Mouse (Mus musculus) embryonic facial prominence, embryonic 13.5 days (tissue): Measurements from ENCODE around the gene Chkb. TPM values are rescaled to one million over a fixed set of nuclear protein-coding genes. Genes with fewer than 3 reads are reported as not detected.

Experiments used
- ATAC-seq: fragments of 200-750 bp; cut with Nextera tagmentation; 2 replicates; pipeline ENCODE4 v1.8.0; 2017; ENCODE audit warnings: low read depth; ENCODE audit not compliant: insufficient number of reproducible peaks, insufficient read depth, low FRiP score, low TSS enrichment
- H3K27ac ChIP-seq: fragments of 300-500 bp; sonication (generic); 2 replicates; pipeline ENCODE4 v1.5.1; 2015; ENCODE audit warnings: moderate library complexity, mild to moderate bottlenecking, inconsistent platforms
- H3K27me3 ChIP-seq: fragments of 300-500 bp; sonication (generic); 2 replicates; pipeline ENCODE4 v1.6.1; 2015; ENCODE audit warnings: mild to moderate bottlenecking, inconsistent platforms
- H3K36me3 ChIP-seq: fragments of 300-500 bp; sonication (generic); 2 replicates; pipeline ENCODE4 v1.6.1; 2015; ENCODE audit warnings: mild to moderate bottlenecking, inconsistent platforms
- H3K4me1 ChIP-seq: fragments of 300-500 bp; sonication (generic); 2 replicates; pipeline ENCODE4 v1.6.1; 2015; ENCODE audit warnings: inconsistent platforms
- H3K4me2 ChIP-seq: fragments of 300-500 bp; sonication (generic); 2 replicates; pipeline ENCODE4 v1.6.1; 2015; ENCODE audit warnings: moderate library complexity, mild to moderate bottlenecking, inconsistent platforms
- H3K4me3 ChIP-seq: fragments of 300-500 bp; sonication (generic); 2 replicates; pipeline ENCODE4 v1.5.1; 2015; ENCODE audit warnings: mild to moderate bottlenecking, inconsistent platforms
- H3K9ac ChIP-seq: fragments of 300-500 bp; sonication (generic); 2 replicates; pipeline ENCODE4 v1.6.1; 2015; ENCODE audit warnings: mild to moderate bottlenecking, inconsistent platforms
- H3K9me3 ChIP-seq: fragments of 300-500 bp; sonication (generic); 2 replicates; pipeline ENCODE4 v1.6.1; 2016; ENCODE audit warnings: inconsistent platforms
- WGBS: fragments of 180-500 bp; shearing (Covaris S2); methylation state at CpG from one replicate; pipeline ENCODE4 v1.1.7; 2015; ENCODE audit warnings: mixed read lengths; 5-methylcytosine and 5-hydroxymethylcytosine counted together
- polyA plus RNA-seq: library from polyadenylated mRNA; unstranded; fragments of >200 nt; fragmentation: Nextera tagmentation; extraction: Ambion mirVana; gene quantifications from 2 replicates; pipeline ENCODE4 v1.2.1, GENCODE M21; 2015

The Chkb gene
- polyA plus RNA-seq = 59.3 and 71.1 TPM in 2 replicates

DNA sequence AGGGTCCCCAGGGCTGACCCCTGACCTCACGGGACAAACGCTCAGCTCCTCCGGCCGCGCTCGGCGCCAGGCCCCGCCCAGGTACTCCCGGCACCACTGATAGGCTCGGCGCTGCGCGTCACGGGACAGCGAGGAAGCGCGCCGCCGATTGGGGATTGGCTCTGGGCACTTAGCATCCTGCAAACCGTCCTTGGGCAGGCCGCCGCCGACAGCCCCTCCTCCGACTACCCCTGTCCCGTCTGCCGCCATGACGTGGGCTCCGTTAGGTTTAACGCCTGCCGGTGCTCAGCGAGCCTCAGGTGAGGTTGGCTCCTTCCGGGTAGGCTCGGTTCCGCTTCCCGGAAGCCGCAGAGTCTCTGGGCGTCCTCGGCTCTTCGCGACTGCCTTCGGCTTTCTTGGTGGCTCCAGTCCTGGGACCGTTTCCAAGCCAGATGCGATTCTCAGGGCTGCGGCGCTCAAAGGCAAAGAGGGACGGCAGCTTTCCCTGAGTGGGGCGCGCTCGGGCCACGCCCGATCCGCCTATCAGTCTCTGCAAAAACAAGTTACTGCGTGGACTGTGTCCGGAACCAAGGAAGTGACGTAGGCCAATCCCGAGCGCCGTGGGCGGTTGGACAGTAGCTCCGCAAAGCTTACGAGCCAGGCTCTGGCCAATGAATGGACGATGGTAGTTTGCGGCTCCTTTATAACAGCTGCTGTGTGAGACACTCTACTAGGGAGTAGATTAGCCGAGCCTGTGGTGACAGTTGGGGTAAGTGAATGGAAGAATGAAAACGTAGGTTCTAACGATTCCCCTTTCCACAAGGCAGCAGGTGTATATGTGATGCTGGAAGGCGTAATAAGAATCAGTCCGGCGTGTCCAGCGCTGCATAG is at the start of gene Chkb, which contains the start of the genes C730034F03Rik and Gm44502:
Gene Chkb (minus strand): TSS at position 557 of the 870 bp plus-strand sequence.
Gene C730034F03Rik (plus strand): TSS at position 238 of the 870 bp plus-strand sequence.
Gene Gm44502 (minus strand): TSS at position 345 of the 870 bp plus-strand sequence.
- Histone ChIP-seq H3K36me3 (peaks cover 26% of the 10 kb centered on the region), H3K4me3 (peak within 1 kb of the TSS; percentile 81), H3K9ac (peak within 1 kb of the TSS; percentile 81), H3K9me3 (no peaks in the 10 kb centered on the region), H3K27ac (peak within 1 kb of the TSS; percentile 98), H3K27me3 (no peaks in the 10 kb centered on the region), H3K4me2 (peak within 1 kb of the TSS; percentile 73), H3K4me1 (peaks cover 16% of the 10 kb centered on the region)
- WGBS = under 1% methylated on average over 70 of the region's 70 CpGs
- peak; percentile 89 for ATAC-seq

DNA sequence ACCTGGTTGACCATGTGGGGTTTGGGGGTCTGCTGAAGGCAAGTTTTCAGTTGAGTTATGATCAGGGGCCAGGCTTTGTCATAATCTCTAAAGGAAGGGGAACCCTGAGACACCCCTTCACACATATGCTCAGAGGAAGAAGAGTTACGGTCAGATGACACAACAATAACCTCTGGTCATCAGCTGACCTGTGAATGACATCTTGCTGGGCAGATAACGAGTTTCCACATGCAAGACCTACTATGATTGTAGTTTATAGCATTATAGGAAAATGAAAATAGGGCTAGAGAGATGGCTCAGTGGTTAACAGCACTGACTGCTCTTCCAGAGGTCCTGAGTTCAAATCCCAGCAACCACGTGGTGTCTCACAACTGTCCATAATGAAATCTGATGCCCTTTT is 48.9 kb upstream of the Chkb start:
- 87% methylated on average over 3 of the region's 3 CpGs for WGBS
- H3K27ac ChIP-seq = no peak overlapping the region
- no peak overlapping the region for H3K4me2 ChIP-seq
- no peak overlapping the region for H3K9ac ChIP-seq
- no peaks in the 10 kb centered on the region for H3K9me3 ChIP-seq
- no peaks in the 10 kb centered on the region; the same call in 1 of the 2 replicates for H3K27me3 ChIP-seq
- no peak for ATAC-seq
- H3K36me3 ChIP-seq = no peaks in the 10 kb centered on the region
- H3K4me1 ChIP-seq = peaks cover 11% of the 10 kb centered on the region
- no peak overlapping the region for H3K4me3 ChIP-seq

DNA sequence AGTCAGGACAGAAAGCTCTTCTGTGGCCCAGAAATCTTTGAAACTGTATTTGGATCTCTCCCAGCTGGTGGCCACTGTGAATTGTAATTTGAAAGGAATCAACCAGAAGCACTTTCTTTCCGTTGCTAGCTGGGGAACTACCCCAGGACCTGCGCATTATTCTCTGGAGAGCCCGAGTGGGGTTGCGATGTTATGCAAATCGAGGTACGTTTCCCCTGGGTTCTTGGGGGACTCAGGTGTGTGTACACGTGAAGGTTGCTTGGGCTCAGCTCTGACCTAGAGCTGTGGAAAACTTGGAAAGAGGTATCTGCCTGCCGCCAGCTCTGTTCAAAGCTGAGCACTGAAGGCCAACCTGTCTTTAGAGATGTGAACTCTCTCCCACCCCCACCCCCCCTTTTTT is 48.1 kb upstream of the Chkb start:
- Histone ChIP-seq H3K4me2 (no peak overlapping the region), H3K27ac (no peak overlapping the region), H3K4me3 (no peak overlapping the region), H3K9me3 (no peaks in the 10 kb centered on the region), H3K9ac (no peak overlapping the region), H3K27me3 (no peaks in the 10 kb centered on the region; the same call in 1 of the 2 replicates), H3K36me3 (no peaks in the 10 kb centered on the region), H3K4me1 (peaks cover 11% of the 10 kb centered on the region)
- no peak for ATAC-seq
- WGBS = 40% methylated on average over 8 of the region's 8 CpGs

DNA sequence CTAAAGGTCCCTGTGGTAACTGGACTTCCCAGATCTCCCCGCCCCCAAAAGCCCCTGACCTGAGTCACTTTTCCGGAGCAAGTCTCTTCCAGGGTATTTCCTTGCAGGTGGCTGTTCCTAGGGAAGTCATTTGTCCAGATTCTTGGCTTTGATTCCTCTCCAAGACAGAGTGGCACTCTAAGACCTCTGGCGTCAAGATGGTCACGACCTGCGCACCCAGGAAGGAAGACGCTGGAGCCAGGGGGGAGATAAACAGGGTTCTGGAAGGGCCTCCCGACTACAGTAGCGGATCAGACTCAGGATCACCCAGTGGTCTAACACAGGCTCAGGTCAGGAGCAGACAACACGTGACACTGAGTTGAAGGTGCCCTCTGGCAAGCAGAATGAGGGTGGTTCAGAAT is 47.4 kb upstream of the Chkb start, which contains the start of gene Arsa:
Gene Arsa (minus strand): TSS at position 335 of the 401 bp plus-strand sequence.
- WGBS = 26% methylated on average over 9 of the region's 9 CpGs
- ATAC-seq = no peak
- no peaks in the 10 kb centered on the region for H3K36me3 ChIP-seq

DNA sequence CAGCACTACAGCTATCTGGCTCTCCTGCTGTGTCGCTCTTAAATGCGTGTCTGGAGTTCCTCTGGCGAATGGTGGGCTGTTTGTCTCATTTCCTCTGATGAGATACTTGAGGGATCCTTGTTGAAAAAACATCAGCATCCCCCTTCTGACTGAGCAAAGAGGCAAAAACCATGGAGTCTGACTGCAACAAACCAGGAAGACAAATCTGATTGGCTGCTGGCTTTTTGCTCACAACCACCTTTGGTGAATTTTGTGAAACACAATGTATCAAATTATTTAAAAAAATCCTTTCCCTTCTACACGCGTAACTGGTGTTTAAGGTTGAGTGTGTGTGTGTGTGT is 46.7 kb upstream of the Chkb start:
- 3% methylated on average over 5 of the region's 5 CpGs for WGBS
- Histone ChIP-seq H3K4me3 (peak overlapping the region; percentile 65), H3K36me3 (no peaks in the 10 kb centered on the region), H3K27me3 (no peaks in the 10 kb centered on the region; the same call in 1 of the 2 replicates), H3K4me2 (peak overlapping the region; percentile 82), H3K27ac (peak overlapping the region; percentile 80), H3K9me3 (no peaks in the 10 kb centered on the region), H3K9ac (peak overlapping the region; percentile 78), H3K4me1 (peaks cover 11% of the 10 kb centered on the region)
- ATAC-seq = no peak

More for the DNA sequence above, 47.4 kb upstream of the Chkb start, which contains the start of gene Arsa:
- Histone ChIP-seq H3K4me3 (peak within 1 kb of the TSS; percentile 65), H3K4me1 (peaks cover 11% of the 10 kb centered on the region), H3K4me2 (peak within 1 kb of the TSS; percentile 82), H3K27ac (peak within 1 kb of the TSS; percentile 80), H3K9ac (peak within 1 kb of the TSS; percentile 78), H3K9me3 (no peaks in the 10 kb centered on the region), H3K27me3 (no peaks in the 10 kb centered on the region; the same call in 1 of the 2 replicates)

DNA sequence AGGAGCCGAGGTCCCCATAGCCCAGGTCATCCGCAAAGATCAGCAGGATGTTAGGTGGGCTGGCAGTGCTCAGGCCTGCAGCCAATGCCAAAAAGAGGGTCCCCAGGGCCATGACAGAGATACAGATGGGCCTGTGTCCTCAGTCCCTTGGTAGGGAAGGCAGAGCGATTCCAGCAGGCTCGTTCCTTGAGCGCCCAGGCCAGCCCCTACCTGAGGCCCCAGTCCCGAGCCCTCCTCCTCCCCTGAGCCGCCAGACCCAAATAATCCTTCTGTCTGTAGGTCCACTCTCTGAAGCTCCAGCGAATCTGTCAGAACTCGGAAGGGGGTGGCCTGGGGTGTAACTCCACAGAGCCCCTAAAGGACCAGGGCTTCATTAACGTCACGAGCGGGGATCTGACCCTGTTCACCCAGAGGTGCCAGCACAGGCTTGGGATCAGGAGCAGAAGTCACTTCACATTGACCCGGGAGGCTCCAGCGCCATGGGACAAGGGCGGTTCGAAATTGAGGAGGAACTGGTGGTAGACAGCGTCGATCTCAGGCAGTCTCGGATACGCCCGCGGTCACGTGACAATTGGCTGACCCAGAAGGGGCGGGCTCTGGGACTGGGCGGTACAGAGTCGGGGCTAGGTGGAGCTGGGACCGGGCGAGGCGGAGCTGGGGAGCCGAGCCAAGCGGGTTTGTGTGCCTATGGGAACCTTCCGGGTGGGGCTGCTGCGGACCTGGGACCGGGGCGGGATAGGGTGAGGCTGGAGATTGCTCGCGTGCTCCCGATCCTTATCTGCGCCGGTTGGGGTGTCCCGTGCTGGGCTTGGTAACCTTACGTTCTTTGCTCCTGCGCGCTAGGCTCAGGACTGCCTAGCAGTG is 46.1 kb upstream of the Chkb start:
- peak; percentile 96 for ATAC-seq
- 9% methylated on average over 44 of the region's 44 CpGs for WGBS
- peak overlapping the region; percentile 82 for H3K4me2 ChIP-seq
- H3K4me1 ChIP-seq = peaks cover 11% of the 10 kb centered on the region
- H3K4me3 ChIP-seq = peak overlapping the region; percentile 65
- no peaks in the 10 kb centered on the region; the same call in 1 of the 2 replicates for H3K27me3 ChIP-seq
- H3K27ac ChIP-seq = peak overlapping the region; percentile 80
- peak overlapping the region; percentile 78 for H3K9ac ChIP-seq
- no peaks in the 10 kb centered on the region for H3K36me3 ChIP-seq
- no peaks in the 10 kb centered on the region for H3K9me3 ChIP-seq

DNA sequence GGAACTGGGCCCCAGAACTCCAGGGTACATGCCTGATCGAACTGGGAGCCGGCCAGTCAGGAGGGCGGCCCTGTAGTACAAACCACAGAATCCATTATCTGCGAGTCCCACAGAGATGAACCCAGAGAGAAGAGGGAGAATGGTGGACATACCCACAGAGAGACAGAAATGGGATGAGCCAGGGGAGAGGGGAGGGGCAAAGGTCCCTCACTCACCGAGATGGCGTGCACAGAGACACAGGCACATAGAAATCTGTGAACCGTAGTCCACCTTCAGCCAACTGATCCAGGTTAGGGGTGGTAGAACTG is 45.5 kb upstream of the Chkb start:
- H3K4me1 ChIP-seq = peaks cover 11% of the 10 kb centered on the region
- WGBS = 83% methylated on average over 7 of the region's 7 CpGs
- peak overlapping the region; percentile 78 for H3K9ac ChIP-seq
- no peaks in the 10 kb centered on the region for H3K9me3 ChIP-seq
- no peaks in the 10 kb centered on the region; the same call in 1 of the 2 replicates for H3K27me3 ChIP-seq
- no peak for ATAC-seq
- no peak overlapping the region for H3K27ac ChIP-seq
- H3K36me3 ChIP-seq = no peaks in the 10 kb centered on the region
- H3K4me2 ChIP-seq = peak overlapping the region; percentile 82
- H3K4me3 ChIP-seq = peak overlapping the region; percentile 65

DNA sequence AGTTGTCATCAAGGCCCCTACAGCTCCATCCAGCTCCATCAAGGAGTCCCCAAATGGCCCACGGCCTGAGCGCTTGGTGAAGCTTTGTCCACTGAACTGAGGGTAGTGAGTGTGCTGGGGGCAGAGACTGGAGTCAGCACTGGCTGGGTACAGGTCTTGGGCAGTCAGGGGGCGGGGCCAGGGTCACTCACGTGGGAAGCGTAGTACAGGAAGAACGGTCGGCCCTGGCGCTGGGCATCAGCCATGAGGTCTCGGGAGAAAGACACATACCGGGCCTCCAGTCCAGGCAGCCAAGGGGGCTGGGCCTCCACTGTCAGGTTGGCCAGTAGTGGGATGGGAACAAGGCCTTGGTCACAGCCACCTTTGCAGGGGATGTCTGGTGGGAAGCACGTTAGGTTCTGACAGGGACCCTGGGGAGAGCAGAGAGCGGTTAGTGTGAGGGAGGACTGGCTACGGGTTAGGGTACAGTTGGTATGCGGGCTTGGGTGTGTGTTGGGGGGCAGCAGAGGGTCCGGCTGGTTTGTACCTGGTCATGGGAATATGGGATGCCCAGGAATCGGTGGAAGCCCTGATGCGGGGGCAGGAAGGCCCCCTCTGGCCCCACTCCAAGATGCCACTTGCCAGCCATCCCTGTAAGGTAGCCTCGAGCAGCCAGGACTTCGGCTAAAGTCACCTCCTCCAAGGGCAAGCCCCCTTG is 45.0 kb upstream of the Chkb start:
- Histone ChIP-seq H3K9me3 (no peaks in the 10 kb centered on the region), H3K4me3 (no peak overlapping the region), H3K36me3 (no peaks in the 10 kb centered on the region), H3K4me2 (peak overlapping the region; percentile 82), H3K27me3 (no peaks in the 10 kb centered on the region; the same call in 1 of the 2 replicates), H3K4me1 (peaks cover 11% of the 10 kb centered on the region), H3K9ac (0 out of 2 replicates have a peak overlapping the region, but pooled peaks have one; percentile 78), H3K27ac (no peak overlapping the region)
- WGBS = 92% methylated on average over 19 of the region's 19 CpGs
- no peak for ATAC-seq

DNA sequence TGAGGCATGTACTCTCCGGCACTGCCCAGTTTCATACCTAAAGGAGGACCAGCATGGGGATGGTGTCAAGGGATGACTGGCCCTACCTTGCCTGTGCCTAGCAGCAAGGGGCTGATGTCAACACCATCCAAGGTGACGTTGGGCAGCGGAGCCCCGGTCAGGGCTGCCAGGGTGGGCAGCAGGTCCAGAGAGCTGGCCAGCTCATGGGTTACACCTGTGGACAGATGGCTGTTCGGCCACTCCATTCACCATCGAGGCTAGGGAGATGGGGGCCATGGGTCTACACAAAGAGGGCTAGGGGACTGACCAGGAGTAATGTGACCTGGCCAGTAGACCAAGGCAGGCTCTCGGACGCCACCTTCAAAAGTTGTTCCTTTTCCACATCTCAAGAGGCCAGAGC is 44.2 kb upstream of the Chkb start:
- Histone ChIP-seq H3K4me2 (no peak overlapping the region), H3K4me1 (peaks cover 11% of the 10 kb centered on the region), H3K27ac (no peak overlapping the region), H3K36me3 (no peaks in the 10 kb centered on the region), H3K27me3 (no peaks in the 10 kb centered on the region; the same call in 1 of the 2 replicates), H3K9me3 (no peaks in the 10 kb centered on the region), H3K4me3 (no peak overlapping the region), H3K9ac (no peak overlapping the region)
- ATAC-seq = no peak
- 96% methylated on average over 8 of the region's 8 CpGs for WGBS

DNA sequence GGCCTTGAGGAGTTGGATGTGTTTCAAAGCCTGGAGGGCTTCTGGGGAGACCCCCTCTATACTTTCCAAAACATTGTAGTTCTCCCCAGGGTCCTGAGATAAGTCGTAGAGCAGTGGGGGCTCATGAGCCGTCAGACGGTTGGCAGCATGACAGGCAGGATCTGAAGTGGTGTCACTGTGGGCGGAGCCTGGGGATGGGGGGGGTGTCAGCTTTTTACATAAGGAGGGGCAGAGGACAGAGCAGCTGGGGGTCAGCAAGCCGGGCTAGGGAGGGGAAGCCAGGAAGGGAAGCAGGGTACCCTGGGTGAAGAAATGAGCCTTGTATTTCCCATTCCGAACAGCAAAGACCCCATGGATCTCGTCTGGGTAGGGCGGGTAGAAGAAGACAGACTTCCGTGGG is 43.7 kb upstream of the Chkb start:
- ATAC-seq = no peak
- H3K9ac ChIP-seq = no peak overlapping the region
- no peaks in the 10 kb centered on the region; the same call in 1 of the 2 replicates for H3K27me3 ChIP-seq
- WGBS = 85% methylated on average over 9 of the region's 9 CpGs
- no peak overlapping the region for H3K27ac ChIP-seq
- no peaks in the 10 kb centered on the region for H3K36me3 ChIP-seq
- no peak overlapping the region for H3K4me3 ChIP-seq
- H3K4me1 ChIP-seq = peaks cover 11% of the 10 kb centered on the region
- H3K4me2 ChIP-seq = no peak overlapping the region
- H3K9me3 ChIP-seq = no peaks in the 10 kb centered on the region

DNA sequence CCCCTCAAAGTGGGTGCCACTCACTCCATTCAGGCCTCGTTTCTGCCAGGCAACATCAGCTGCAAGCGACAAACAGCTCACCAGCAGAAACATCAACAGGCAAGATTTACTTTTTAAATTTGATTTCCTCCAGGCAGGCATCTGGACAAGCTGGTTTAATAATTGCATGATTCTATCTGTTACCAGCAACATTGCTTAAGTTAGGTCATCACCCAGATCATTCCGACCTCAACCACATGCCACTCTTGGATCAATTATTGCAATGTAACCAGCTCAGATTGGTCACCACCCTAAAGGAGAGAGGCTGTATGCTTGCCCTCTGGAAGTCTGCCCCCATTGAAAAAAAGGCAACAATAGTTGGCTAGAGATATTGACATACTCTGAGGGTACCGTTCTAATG is 41.8 kb upstream of the Chkb start:
- H3K27ac ChIP-seq = no peak overlapping the region
- peaks cover 11% of the 10 kb centered on the region for H3K4me1 ChIP-seq
- ATAC-seq = no peak
- WGBS = 86% methylated on average over 4 of the region's 4 CpGs
- H3K27me3 ChIP-seq = no peaks in the 10 kb centered on the region
- H3K4me2 ChIP-seq = no peak overlapping the region
- H3K4me3 ChIP-seq = no peak overlapping the region
- no peaks in the 10 kb centered on the region for H3K36me3 ChIP-seq
- no peak overlapping the region for H3K9ac ChIP-seq
- no peaks in the 10 kb centered on the region for H3K9me3 ChIP-seq
